In genomic region chr9:77911508-77912229, GRCm38 (mm10) we compare ENCODE assay signal across 8 mouse cellular contexts. TPM values are rescaled to one million over a fixed set of nuclear protein-coding genes. Genes with fewer than 3 reads are reported as not detected.
DNase-seq lines count a peak whose midpoint lies in the region; ATAC-seq and TF ChIP-seq lines count a peak whose summit lies in the region.

No protein-coding gene starts in this region.

- no peaks in the 10 kb centered on the region for H3K27me3 ChIP-seq in neural tube, embryonic 11.5 days (ENCODE audit: control insufficient read depth, insufficient read depth, low read length)
- H3K27me3 ChIP-seq in intestine, embryonic 14.5 days (replicated peaks; ENCODE audit: control insufficient read depth, insufficient read depth, low read length): no peaks in the 10 kb centered on the region
- no peaks in the 10 kb centered on the region for H3K27me3 ChIP-seq in midbrain, embryonic 16.5 days (ENCODE audit: control insufficient read depth, insufficient read depth, low read depth, low read length)

- TF ChIP-seq POLR2A in cortical plate, adult 2 months (IDR thresholded peaks at IDR 0.05; ENCODE audit: extremely low read depth, insufficient read depth, low read length): no peak

- H3K9me3 ChIP-seq in neural tube, embryonic 11.5 days (ENCODE audit: control insufficient read depth, low read length): no peaks in the 10 kb centered on the region
- no peaks in the 10 kb centered on the region for H3K9me3 ChIP-seq in intestine, embryonic 14.5 days (ENCODE audit: control insufficient read depth, low read length)
- no peaks in the 10 kb centered on the region for H3K9me3 ChIP-seq in midbrain, embryonic 16.5 days (replicated peaks; ENCODE audit: control insufficient read depth, low read length, poor library complexity, severe bottlenecking)

- TF ChIP-seq CTCF in cortical plate, adult 2 months (IDR thresholded peaks at IDR 0.05; ENCODE audit: extremely low read depth, insufficient read depth, low read length): no peak

- no peak overlapping the region for H3K9ac ChIP-seq in neural tube, embryonic 11.5 days (ENCODE audit: low read length)
- peak overlapping the region; percentile 79 for H3K9ac ChIP-seq in intestine, embryonic 14.5 days (ENCODE audit: low read length)
- 0 out of 2 replicates have a peak overlapping the region, but pooled peaks have one; percentile 98 for H3K9ac ChIP-seq in midbrain, embryonic 16.5 days (ENCODE audit: low read depth, low read length)

- WGBS in neural tube, embryonic 11.5 days: 57% methylated on average over 7 of the region's 7 CpGs
- WGBS in intestine, embryonic 14.5 days: 33% methylated on average over 7 of the region's 7 CpGs
- WGBS in midbrain, embryonic 16.5 days: 52% methylated on average over 7 of the region's 7 CpGs

- peak overlapping the region; percentile 66 for H3K4me3 ChIP-seq in neural tube, embryonic 11.5 days (ENCODE audit: low read depth, low read length)
- peak overlapping the region; percentile 46; the same call in 1 of the 2 replicates for H3K4me3 ChIP-seq in cortical plate, adult 2 months (ENCODE audit: insufficient read depth, low read length)
- peak overlapping the region; percentile 55 for H3K4me3 ChIP-seq in intestine, embryonic 14.5 days (ENCODE audit: low read depth, low read length)
- H3K4me3 ChIP-seq in midbrain, embryonic 16.5 days (ENCODE audit: low read depth, low read length): peak overlapping the region; percentile 77

- ATAC-seq in neural tube, embryonic 11.5 days (ENCODE audit: insufficient read depth, low FRiP score, low TSS enrichment): no peak
- ATAC-seq in intestine, embryonic 14.5 days (replicated peaks; ENCODE audit: low FRiP score, low TSS enrichment, low read depth): no peak
- no peak for ATAC-seq in midbrain, embryonic 16.5 days

- no peaks in the 10 kb centered on the region for H3K36me3 ChIP-seq in neural tube, embryonic 11.5 days (ENCODE audit: control insufficient read depth, insufficient read depth, low read length)
- no peaks in the 10 kb centered on the region for H3K36me3 ChIP-seq in intestine, embryonic 14.5 days (ENCODE audit: control insufficient read depth, insufficient read depth, low read length)
- H3K36me3 ChIP-seq in midbrain, embryonic 16.5 days (ENCODE audit: control insufficient read depth, insufficient read depth, low read length): no peaks in the 10 kb centered on the region

- H3K27ac ChIP-seq in neural tube, embryonic 11.5 days (ENCODE audit: low read depth, low read length): peak overlapping the region; percentile 91
- H3K27ac ChIP-seq in cortical plate, adult 2 months (ENCODE audit: insufficient read depth, low read length): no peak overlapping the region
- peak overlapping the region; percentile 95 for H3K27ac ChIP-seq in intestine, embryonic 14.5 days (ENCODE audit: low read depth)
- no peak overlapping the region; the same call in 1 of the 2 replicates for H3K27ac ChIP-seq in midbrain, embryonic 16.5 days (ENCODE audit: low read length)

- DNase-seq in neural tube, embryonic 11.5 days (ENCODE audit: low spot score): no peak
- no peak for DNase-seq in neural tube, embryonic 10.5 days (ENCODE audit: extremely low spot score, low spot score)
- DNase-seq in intestine, embryonic 14.5 days (ENCODE audit: low spot score): no peak
- DNase-seq in layer of hippocampus, postnatal 14 days (ENCODE audit: low spot score in 2 of 2): no peak
- no peak for DNase-seq in kidney, postnatal 10 days
- no peak for DNase-seq in right cerebral cortex, adult 2 months (ENCODE audit: low spot score in 2 of 2)

- peak overlapping the region; percentile 63 for H3K4me2 ChIP-seq in neural tube, embryonic 11.5 days (ENCODE audit: low read depth)
- peak overlapping the region; percentile 74 for H3K4me2 ChIP-seq in intestine, embryonic 14.5 days (ENCODE audit: low read length)
- H3K4me2 ChIP-seq in midbrain, embryonic 16.5 days (ENCODE audit: low read length): peak overlapping the region; percentile 58

- peaks cover 2% of the 10 kb centered on the region for H3K4me1 ChIP-seq in neural tube, embryonic 11.5 days (ENCODE audit: control insufficient read depth, insufficient read depth, low read length)
- H3K4me1 ChIP-seq in cortical plate, adult 2 months (ENCODE audit: control insufficient read depth, insufficient read depth, low read length): 0 out of 2 replicates have a peak, but pooled peaks cover 1% of the 10 kb centered on the region
- peaks cover 23% of the 10 kb centered on the region for H3K4me1 ChIP-seq in intestine, embryonic 14.5 days (replicated peaks; ENCODE audit: control insufficient read depth, insufficient read depth, low read length)
- H3K4me1 ChIP-seq in midbrain, embryonic 16.5 days (ENCODE audit: control insufficient read depth, insufficient read depth, low read length): peaks cover 12% of the 10 kb centered on the region

RNA-seq across cellular contexts. Expression of gene Elovl5, which starts 5.5 kb away (rescaled TPM):
- polyA plus RNA-seq in neural tube, embryonic 11.5 days (2014; fragmentation: Nextera tagmentation; extraction: Ambion mirVana): 96.1 and 98.2 TPM in 2 replicates
- 77.8 and 88.7 TPM in 2 replicates for polyA plus RNA-seq in cortical plate, adult 2 months (2012; rRNA removed)
- 89.5 and 91.6 TPM in 2 replicates for polyA plus RNA-seq in intestine, embryonic 14.5 days (2014; fragmentation: Nextera tagmentation; extraction: Ambion mirVana)
- polyA plus RNA-seq in midbrain, embryonic 16.5 days (2015; fragmentation: Nextera tagmentation; extraction: Ambion mirVana): 66.4 and 67.4 TPM in 2 replicates
- total RNA-seq in layer of hippocampus, postnatal 14 days (2021): 10 to 100 TPM; 89.1 to 89.5 TPM

Comparison
In these comparisons a context has a peak if more than half of its experiments do, and no peak if none do; other contexts are left out.
1. H3K27ac ChIP-seq: peak in neural tube, embryonic 11.5 days (single experiment) and intestine, embryonic 14.5 days (single experiment); none in cortical plate, adult 2 months (single experiment) and midbrain, embryonic 16.5 days (single experiment).
2. Peak in every context shown above with its lines, with median percentiles within 50 percentile points of each other: H3K4me2 ChIP-seq and H3K4me3 ChIP-seq.